Mouse (Mus musculus) thymus, adult 2 months (tissue): ENCODE measurements around the gene Tnfrsf8.

ENCODE experiments used
- CTCF ChIP-seq: fragments of 200-500 bp; IDR thresholded peaks from 2 replicates; pipeline ENCODE4 v1.5.1; 2012; ENCODE audit warnings: mild to moderate bottlenecking, control low read depth, low read length, moderate library complexity, borderline replicate concordance; ENCODE audit not compliant: control insufficient read depth, poor library complexity, insufficient read depth; ENCODE audit errors: extremely low read depth
- POLR2A ChIP-seq: fragments of 200-500 bp; IDR thresholded peaks from 2 replicates; pipeline ENCODE4 v1.6.1; 2012; ENCODE audit warnings: mild to moderate bottlenecking, low read length, control low read depth, moderate library complexity; ENCODE audit not compliant: control insufficient read depth, poor library complexity, insufficient read depth; ENCODE audit errors: extremely low read depth

GRCm38 (mm10) chr4:145276368-145277249 is 38.4 kb downstream of the Tnfrsf8 start:
- TF ChIP-seq POLR2A (no peak), CTCF (no peak)
